Mouse (Mus musculus) ovary, adult 2 months (tissue): ENCODE data around the gene Psmc3. TPM values are rescaled to one million over a fixed set of nuclear protein-coding genes. Genes with fewer than 3 reads are reported as not detected.

Experiments
- polyA plus RNA-seq: library from polyadenylated mRNA; depleted of rRNA; stranded (reverse); fragments of >200 nt; gene quantifications from 2 replicates; pipeline ENCODE4 v1.2.3, GENCODE M21; 2012; rRNA removed

Gene Psmc3
- polyA plus RNA-seq, result 106 and 121 TPM in 2 replicates

GRCm38 (mm10) chr2:91053934-91054382 is at the start of gene Psmc3:
Gene Psmc3 (plus strand): TSS chr2:91054009.

GRCm38 (mm10) chr2:91035385-91035784 is 18.4 kb upstream of the Psmc3 start, which contains the start of gene Rapsn:
Gene Rapsn (plus strand): TSS chr2:91035620.

GRCm38 (mm10) chr2:91070076-91070800 is 16.4 kb downstream of the Psmc3 start, which contains the start of gene Slc39a13:
Gene Slc39a13 (minus strand): TSS chr2:91070417.

GRCm38 (mm10) chr2:91081775-91082695 is 28.2 kb downstream of the Psmc3 start, which contains the start of gene Spi1:
Gene Spi1 (plus strand): TSS chr2:91082390.

Other genes with a start within 250 kb of the Psmc3 start
- 29.7 and 42.1 TPM in 2 replicates for gene Mtch2, start 206.9 kb upstream of the Psmc3 start, polyA plus RNA-seq
- gene C1qtnf4, start 168.1 kb upstream of the Psmc3 start, polyA plus RNA-seq, result 16.5 and 19.4 TPM in 2 replicates
- 23.7 and 26.8 TPM in 2 replicates for gene Kbtbd4, start 149.3 kb upstream of the Psmc3 start, polyA plus RNA-seq
- gene Ndufs3, start 149.2 kb upstream of the Psmc3 start, polyA plus RNA-seq, result 134 and 165 TPM in 2 replicates
- gene Celf1, start 113.6 kb upstream of the Psmc3 start, polyA plus RNA-seq, result 49.9 and 75.3 TPM in 2 replicates
- gene Rapsn, start 18.4 kb upstream of the Psmc3 start, polyA plus RNA-seq, result 11.2 and 11.7 TPM in 2 replicates
- 86.0 and 100 TPM in 2 replicates for gene Slc39a13, start 16.4 kb downstream of the Psmc3 start, polyA plus RNA-seq
- 20.2 and 34.1 TPM in 2 replicates for gene Spi1, start 28.4 kb downstream of the Psmc3 start, polyA plus RNA-seq
- gene Mybpc3, start 64.1 kb downstream of the Psmc3 start, polyA plus RNA-seq, result 8.8 and 14.9 TPM in 2 replicates
- gene Madd, start 129.8 kb downstream of the Psmc3 start, polyA plus RNA-seq, result 11.5 and 13.8 TPM in 2 replicates
- gene Nr1h3, start 148.8 kb downstream of the Psmc3 start, polyA plus RNA-seq, result 28.2 and 28.9 TPM in 2 replicates
- 28.6 and 35.5 TPM in 2 replicates for gene Acp2, start 148.9 kb downstream of the Psmc3 start, polyA plus RNA-seq
- gene Ddb2, start 183.0 kb downstream of the Psmc3 start, polyA plus RNA-seq, result 9.4 and 14.8 TPM in 2 replicates
- gene Pacsin3, start 201.9 kb downstream of the Psmc3 start, polyA plus RNA-seq, result 56.6 and 63.1 TPM in 2 replicates
- 41.4 and 45.3 TPM in 2 replicates for gene Arfgap2, start 211.0 kb downstream of the Psmc3 start, polyA plus RNA-seq